Mouse (Mus musculus) midbrain, embryonic 16.5 days (tissue): ENCODE data around the gene Rnase12. TPM values are rescaled to one million over a fixed set of nuclear protein-coding genes. Genes with fewer than 3 reads are reported as not detected.

Experiments
- ATAC-seq: fragments of 200-750 bp; cut with Nextera tagmentation; 2 replicates; pipeline ENCODE4 v1.8.0; 2017; ENCODE audit warnings: moderate TSS enrichment
- H3K27ac ChIP-seq: fragments of 300-500 bp; sonication (generic); 2 replicates; pipeline ENCODE4 v1.5.1; 2014; ENCODE audit warnings: mild to moderate bottlenecking, low read length, mixed read lengths
- H3K27me3 ChIP-seq: fragments of 300-500 bp; sonication (generic); 2 replicates; pipeline ENCODE4 v1.6.1; 2014; ENCODE audit warnings: low read depth, low read length, mixed read lengths; ENCODE audit not compliant: control insufficient read depth, insufficient read depth
- H3K36me3 ChIP-seq: fragments of 300-500 bp; sonication (generic); 2 replicates; pipeline ENCODE4 v1.6.1; 2014; ENCODE audit warnings: mild to moderate bottlenecking, low read length, moderate library complexity, mixed read lengths; ENCODE audit not compliant: control insufficient read depth, insufficient read depth
- H3K4me1 ChIP-seq: fragments of 300-500 bp; sonication (generic); 2 replicates; pipeline ENCODE4 v1.6.1; 2014; ENCODE audit warnings: mild to moderate bottlenecking, low read length, mixed read lengths; ENCODE audit not compliant: control insufficient read depth, insufficient read depth
- H3K4me2 ChIP-seq: fragments of 300-500 bp; sonication (generic); 2 replicates; pipeline ENCODE4 v1.6.1; 2014; ENCODE audit warnings: mild to moderate bottlenecking, low read length, mixed read lengths
- H3K4me3 ChIP-seq: fragments of 300-500 bp; sonication (generic); 2 replicates; pipeline ENCODE4 v1.5.1; 2014; ENCODE audit warnings: low read depth, mild to moderate bottlenecking, low read length, moderate library complexity, mixed read lengths
- H3K9ac ChIP-seq: fragments of 300-500 bp; sonication (generic); 2 replicates; pipeline ENCODE4 v1.6.1; 2014; ENCODE audit warnings: low read depth, low read length, mixed read lengths
- H3K9me3 ChIP-seq: fragments of 300-500 bp; sonication (generic); replicated peaks from 2 replicates; pipeline ENCODE4 v1.6.1; 2014; ENCODE audit warnings: mild to moderate bottlenecking, low read length, mixed read lengths; ENCODE audit not compliant: control insufficient read depth, poor library complexity, severe bottlenecking
- WGBS: fragments of 180-500 bp; shearing (Covaris S2); extraction: QIAGEN DNeasy Blood & Tissue Kit; methylation state at CpG from one replicate; pipeline ENCODE4 v1.1.7; 2014; 5-methylcytosine and 5-hydroxymethylcytosine counted together
- polyA plus RNA-seq: library from polyadenylated mRNA; unstranded; fragments of >200 nt; fragmentation: Nextera tagmentation; extraction: Ambion mirVana; gene quantifications from 2 replicates; pipeline ENCODE4 v1.2.1, GENCODE M21; 2015

Rnase12 gene
- polyA plus RNA-seq, 1 experiment from 2014 or later = not detected

DNA sequence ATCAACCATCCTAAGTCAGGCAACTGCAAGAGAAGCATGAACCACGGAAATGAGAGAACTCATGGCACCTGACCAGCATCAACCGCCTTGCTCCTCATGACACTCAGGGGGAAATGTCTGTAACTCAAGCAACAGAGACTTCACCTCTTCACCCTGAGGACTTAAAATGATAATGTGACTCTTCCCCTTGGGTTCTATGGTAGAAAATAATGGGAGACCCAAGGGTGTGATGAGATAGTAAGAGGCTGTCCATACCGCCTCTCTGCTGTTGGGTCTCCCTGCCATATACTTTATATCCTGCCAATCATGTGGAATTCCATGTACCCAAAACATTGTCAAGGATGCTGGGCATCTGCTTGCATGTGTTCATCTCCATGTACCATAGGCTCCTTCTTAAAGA, 16.9 kb upstream of the Rnase12 start, which contains the start of gene Olfr750:
Gene Olfr750 (minus strand): TSS at position 101 of the 400 bp plus-strand sequence.
- Histone ChIP-seq H3K27me3 (no peaks in the 10 kb centered on the region), H3K9ac (no peak within 1 kb of the TSS), H3K9me3 (no peaks in the 10 kb centered on the region), H3K36me3 (no peaks in the 10 kb centered on the region), H3K4me1 (no peaks in the 10 kb centered on the region), H3K27ac (no peak within 1 kb of the TSS), H3K4me2 (no peak within 1 kb of the TSS), H3K4me3 (no peak within 1 kb of the TSS)
- ATAC-seq = no peak
- 82% methylated on average over 3 of the region's 3 CpGs for WGBS

DNA sequence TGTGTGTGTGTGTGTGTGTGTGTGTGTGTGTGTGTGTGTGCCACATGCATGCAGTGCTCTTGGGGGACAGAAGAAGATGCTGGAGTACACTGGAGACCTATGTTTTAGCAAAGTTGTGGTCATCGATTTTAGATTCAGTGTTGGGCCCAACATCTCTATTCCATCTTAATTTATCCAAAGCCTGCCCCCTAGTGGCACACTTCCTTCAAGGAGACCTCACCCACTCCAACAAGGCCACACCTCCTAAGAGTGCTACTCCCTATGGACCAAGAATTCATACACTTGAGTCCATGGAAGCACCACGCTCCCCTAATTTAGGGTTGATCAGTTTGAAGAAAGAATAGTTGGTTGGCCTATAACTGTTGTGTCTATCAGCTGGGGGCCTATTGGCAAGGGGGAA, 12.2 kb upstream of the Rnase12 start:
- Histone ChIP-seq H3K27me3 (no peaks in the 10 kb centered on the region), H3K4me2 (no peak overlapping the region), H3K4me3 (no peak overlapping the region), H3K9ac (no peak overlapping the region), H3K27ac (no peak overlapping the region), H3K4me1 (peaks cover 6% of the 10 kb centered on the region), H3K36me3 (no peaks in the 10 kb centered on the region), H3K9me3 (no peaks in the 10 kb centered on the region)
- ATAC-seq = no peak
- WGBS = 91% methylated on average over 2 of the region's 2 CpGs

DNA sequence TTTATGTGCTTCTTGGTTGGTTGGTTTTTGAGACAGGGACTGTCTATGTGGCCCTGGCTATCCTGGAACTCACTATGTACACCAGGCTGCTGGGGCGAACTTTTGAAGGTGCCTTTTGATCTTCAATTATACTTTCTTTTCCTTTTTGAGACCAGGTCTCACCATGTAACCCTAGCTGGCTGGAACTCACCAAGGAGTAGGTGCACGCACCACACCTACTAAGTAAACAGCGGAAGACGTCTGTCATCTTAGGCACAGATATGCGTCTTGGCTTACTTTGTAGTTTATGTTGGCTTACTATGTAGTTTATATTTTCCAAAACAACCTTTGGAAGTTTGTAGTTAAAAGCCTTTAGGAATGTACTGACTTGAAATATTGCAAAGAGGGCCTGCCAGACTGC, 11.5 kb upstream of the Rnase12 start:
- H3K4me2 ChIP-seq = no peak overlapping the region
- peaks cover 6% of the 10 kb centered on the region for H3K4me1 ChIP-seq
- ATAC-seq = no peak
- no peaks in the 10 kb centered on the region for H3K36me3 ChIP-seq
- no peaks in the 10 kb centered on the region for H3K9me3 ChIP-seq
- WGBS = 93% methylated on average over 5 of the region's 5 CpGs
- no peak overlapping the region for H3K9ac ChIP-seq
- no peak overlapping the region for H3K27ac ChIP-seq
- H3K4me3 ChIP-seq = no peak overlapping the region
- H3K27me3 ChIP-seq = no peaks in the 10 kb centered on the region

DNA sequence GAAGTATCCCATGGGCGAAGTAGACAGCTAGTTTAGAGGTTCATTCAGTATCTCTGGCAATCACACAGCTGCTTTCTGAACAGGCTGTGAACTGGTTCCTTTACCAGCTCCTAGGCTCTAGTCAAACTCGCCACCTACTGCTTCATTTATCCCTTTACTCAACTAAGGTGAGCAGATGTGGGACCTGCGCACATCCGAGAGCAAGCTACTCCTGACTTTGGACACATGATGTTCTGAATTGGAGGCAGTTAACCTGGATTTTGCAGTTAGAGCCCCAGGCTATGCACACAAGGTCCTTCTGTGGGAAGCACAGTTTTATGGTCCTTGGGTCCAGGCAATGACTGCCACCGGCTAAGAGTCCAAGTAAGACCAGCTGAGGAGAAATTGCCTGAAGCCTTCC, 3.3 kb upstream of the Rnase12 start:
- H3K36me3 ChIP-seq = no peaks in the 10 kb centered on the region
- H3K27ac ChIP-seq = no peak overlapping the region
- H3K4me1 ChIP-seq = 0 out of 2 replicates have a peak, but pooled peaks cover 7% of the 10 kb centered on the region
- no peak for ATAC-seq
- no peaks in the 10 kb centered on the region for H3K27me3 ChIP-seq
- WGBS = 94% methylated on average over 5 of the region's 5 CpGs
- H3K9me3 ChIP-seq = no peaks in the 10 kb centered on the region
- no peak overlapping the region for H3K4me3 ChIP-seq
- H3K9ac ChIP-seq = no peak overlapping the region
- H3K4me2 ChIP-seq = no peak overlapping the region

DNA sequence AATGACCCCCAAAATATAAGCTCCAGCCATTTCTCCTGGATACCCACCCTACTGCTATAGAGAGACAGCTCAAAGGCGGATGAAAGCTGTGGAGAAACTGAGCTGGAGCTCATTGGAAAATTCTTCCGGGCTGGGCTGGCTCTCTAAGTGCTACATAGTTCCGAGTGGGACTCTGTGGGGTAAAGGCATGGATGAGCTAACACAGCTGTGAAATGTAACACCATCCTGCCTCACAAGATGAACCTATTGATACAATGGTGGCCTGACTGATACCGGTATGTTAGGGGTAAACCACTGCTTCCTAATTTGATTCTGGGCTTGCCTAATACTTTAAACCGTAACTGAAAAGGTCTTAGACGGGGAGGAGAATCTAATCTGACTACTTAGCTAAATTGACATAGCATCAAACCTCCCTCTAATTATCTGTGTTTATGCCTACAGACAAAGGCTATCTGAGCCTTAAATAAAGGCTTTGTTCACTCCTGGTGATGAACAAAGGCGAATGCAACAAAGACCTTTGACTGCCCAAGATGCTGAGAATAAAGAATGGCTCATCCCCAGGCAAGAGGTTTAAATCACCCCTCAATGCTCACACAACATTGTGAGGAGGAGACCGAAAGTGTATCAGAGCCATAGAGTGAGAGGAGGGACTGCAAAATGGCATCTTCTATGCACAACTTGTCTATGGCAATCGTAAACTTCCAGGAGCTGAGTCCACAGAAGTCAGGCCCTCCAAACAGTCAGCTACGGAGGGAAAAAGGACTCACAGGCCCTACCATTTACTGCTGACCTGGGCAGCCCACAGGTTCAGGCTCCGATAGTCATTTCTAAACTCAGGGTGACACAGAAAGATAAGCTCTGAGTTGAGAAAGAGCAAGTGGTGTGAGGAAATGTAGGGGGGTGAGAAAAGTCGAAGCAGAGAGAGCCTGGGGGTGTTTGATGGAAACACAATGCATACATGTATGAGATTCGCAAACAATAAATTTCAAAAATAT, 2.9 kb downstream of the Rnase12 start:
- Histone ChIP-seq H3K27me3 (no peaks in the 10 kb centered on the region), H3K4me3 (no peak overlapping the region), H3K4me2 (no peak overlapping the region), H3K27ac (no peak overlapping the region), H3K36me3 (no peaks in the 10 kb centered on the region), H3K4me1 (no peaks in the 10 kb centered on the region), H3K9me3 (no peaks in the 10 kb centered on the region), H3K9ac (no peak overlapping the region)
- WGBS = 19% methylated on average over 13 of the region's 13 CpGs
- no peak for ATAC-seq

DNA sequence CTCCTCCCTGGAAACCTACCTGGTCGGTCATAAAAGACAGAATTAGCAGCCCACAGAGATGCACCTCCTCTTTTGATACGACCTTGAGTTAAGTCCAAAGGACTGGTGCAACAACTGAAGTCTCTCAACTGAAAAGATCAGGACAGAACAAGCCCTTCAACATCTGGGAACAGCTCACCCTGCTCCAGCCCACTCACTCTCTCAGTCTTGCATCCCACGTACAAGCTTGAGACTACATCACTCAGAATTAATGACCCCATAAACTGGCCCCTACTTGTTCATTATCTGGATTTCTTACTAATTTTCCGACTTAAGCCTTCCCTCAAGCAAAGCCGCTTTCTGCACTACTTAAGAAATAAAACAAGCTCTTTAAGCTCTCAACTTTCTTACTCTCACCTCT, 4.3 kb downstream of the Rnase12 start:
- no peak for ATAC-seq
- H3K27ac ChIP-seq = no peak overlapping the region
- H3K9ac ChIP-seq = no peak overlapping the region
- WGBS = 55% methylated on average over 5 of the region's 5 CpGs
- H3K27me3 ChIP-seq = no peaks in the 10 kb centered on the region
- no peaks in the 10 kb centered on the region for H3K36me3 ChIP-seq
- no peak overlapping the region for H3K4me3 ChIP-seq
- no peak overlapping the region for H3K4me2 ChIP-seq
- H3K9me3 ChIP-seq = no peaks in the 10 kb centered on the region
- H3K4me1 ChIP-seq = no peaks in the 10 kb centered on the region

DNA sequence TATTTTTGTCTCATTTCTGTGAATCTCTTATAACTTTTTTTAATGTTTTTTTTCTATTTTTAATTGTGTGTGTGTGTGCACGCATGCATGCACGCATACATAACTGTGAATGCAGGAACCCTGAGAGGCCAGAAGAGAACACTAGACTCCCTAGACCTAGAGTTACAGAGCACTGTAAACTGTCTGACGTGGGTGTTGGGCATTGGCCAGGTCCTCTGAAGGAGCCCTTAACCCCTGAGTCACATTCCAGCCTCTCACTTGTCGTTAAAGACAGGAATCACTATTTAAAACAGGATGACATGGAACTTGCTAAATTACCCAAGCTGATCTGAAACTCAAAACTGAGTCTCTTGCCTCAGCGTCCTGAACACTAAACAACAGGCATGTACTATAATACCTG, 5.5 kb downstream of the Rnase12 start:
- no peak for ATAC-seq
- no peak overlapping the region for H3K9ac ChIP-seq
- no peaks in the 10 kb centered on the region for H3K27me3 ChIP-seq
- H3K4me3 ChIP-seq = no peak overlapping the region
- no peak overlapping the region for H3K27ac ChIP-seq
- no peaks in the 10 kb centered on the region for H3K36me3 ChIP-seq
- no peak overlapping the region for H3K4me2 ChIP-seq
- WGBS = 72% methylated on average over 5 of the region's 5 CpGs
- H3K9me3 ChIP-seq = no peaks in the 10 kb centered on the region
- no peaks in the 10 kb centered on the region for H3K4me1 ChIP-seq

DNA sequence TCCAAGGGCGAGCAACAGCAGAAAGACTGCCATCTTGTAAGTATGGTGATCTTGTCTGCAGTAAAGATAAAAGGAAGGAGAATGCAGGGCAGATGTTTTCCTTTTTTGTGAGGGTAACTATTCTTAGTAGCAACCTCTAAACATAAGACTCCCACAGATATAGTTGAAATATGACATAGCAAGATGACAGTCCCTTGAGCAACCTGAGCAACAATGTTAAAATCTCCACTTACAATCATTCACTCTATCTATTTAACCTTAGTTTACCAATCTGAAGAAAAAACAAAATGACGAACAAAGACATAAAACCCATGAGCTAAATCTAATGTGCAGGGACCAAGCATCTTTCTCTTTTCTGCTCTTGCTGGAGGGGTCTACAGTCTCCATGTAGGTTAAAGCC, 7.4 kb downstream of the Rnase12 start, which contains the start of gene Rnase11:
Gene Rnase11 (minus strand): TSS at position 101 of the 400 bp plus-strand sequence.
- ATAC-seq = no peak
- no peaks in the 10 kb centered on the region for H3K27me3 ChIP-seq
- WGBS = 89% methylated on average over 2 of the region's 2 CpGs
- H3K4me2 ChIP-seq = no peak within 1 kb of the TSS
- no peak within 1 kb of the TSS for H3K4me3 ChIP-seq
- H3K9ac ChIP-seq = no peak within 1 kb of the TSS
- no peak within 1 kb of the TSS for H3K27ac ChIP-seq
- no peaks in the 10 kb centered on the region for H3K4me1 ChIP-seq
- no peaks in the 10 kb centered on the region for H3K36me3 ChIP-seq
- H3K9me3 ChIP-seq = no peaks in the 10 kb centered on the region

DNA sequence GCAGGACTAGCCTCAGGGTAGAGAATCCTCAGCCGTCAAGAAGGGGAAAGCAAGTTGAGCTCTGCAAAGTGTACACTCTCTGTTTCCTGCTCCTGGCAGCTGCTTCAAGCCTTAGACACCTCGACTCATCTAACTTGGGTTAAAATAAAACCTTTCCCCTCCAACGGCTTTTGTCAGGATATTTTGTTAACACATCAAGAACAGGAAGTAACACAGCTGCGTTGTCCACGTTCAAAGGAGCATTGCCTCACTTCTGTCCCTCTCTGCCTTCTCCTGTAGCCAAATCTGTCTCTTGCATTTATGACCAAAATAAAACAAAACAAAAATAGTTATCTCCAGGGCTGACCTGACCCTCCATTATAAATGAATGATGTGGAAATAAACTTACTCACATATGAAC, 9.6 kb downstream of the Rnase12 start:
- Histone ChIP-seq H3K9me3 (no peaks in the 10 kb centered on the region), H3K4me1 (no peaks in the 10 kb centered on the region), H3K27me3 (no peaks in the 10 kb centered on the region), H3K9ac (no peak overlapping the region), H3K4me2 (no peak overlapping the region), H3K27ac (no peak overlapping the region), H3K4me3 (no peak overlapping the region), H3K36me3 (no peaks in the 10 kb centered on the region)
- WGBS = 73% methylated on average over 5 of the region's 5 CpGs
- no peak for ATAC-seq
